Mouse (Mus musculus) CD4-positive helper T cell, adult 2 months (primary cell): ENCODE measurements around the gene Rab40c.

Experiments used
- DNase-seq: peaks from one replicate; pipeline ENCODE4 v3.0.0-alpha.2; 2012; ENCODE audit warnings: low read depth, missing footprints, low spot score

Rab40c gene

DNA sequence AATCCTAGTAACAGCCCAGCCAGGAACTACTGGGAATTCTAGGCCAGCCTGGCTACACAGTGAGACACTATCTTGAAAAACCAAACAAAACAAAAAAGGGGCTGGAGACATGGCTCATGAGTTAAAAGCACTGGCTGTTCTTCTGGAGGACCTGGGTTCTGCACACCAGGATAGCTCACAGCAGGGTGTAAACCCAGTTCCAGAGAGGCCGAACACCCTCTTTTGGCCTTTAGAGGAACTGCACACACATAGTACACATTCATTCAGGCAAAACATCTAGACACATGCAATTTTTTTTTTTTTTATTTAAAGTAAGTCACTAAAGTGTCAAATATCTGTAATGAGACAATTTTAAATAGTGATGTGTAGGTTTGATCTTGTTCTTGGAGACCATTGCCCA, 19.3 kb downstream of the Rab40c start:
- DNase-seq = no peak

DNA sequence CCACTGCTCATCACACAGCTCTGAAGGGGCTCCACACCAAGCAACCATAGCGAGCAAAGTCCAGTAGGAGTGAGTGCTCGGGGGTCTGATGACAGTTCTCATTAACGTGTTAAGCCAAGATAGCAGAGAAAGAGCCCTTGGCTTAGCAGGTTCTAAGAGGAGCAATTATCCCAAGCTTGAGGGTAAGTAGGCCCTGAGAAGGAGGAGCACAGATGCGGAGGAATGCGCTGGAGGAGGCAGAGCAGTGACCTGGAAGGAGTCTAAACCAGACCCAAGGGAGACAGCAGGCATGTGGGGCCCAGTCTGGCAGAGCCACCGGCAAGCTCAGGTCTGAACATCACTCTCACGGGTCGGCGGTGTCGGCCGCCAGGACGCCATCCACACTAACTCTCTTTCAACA, 23.6 kb downstream of the Rab40c start:
- no peak for DNase-seq

DNA sequence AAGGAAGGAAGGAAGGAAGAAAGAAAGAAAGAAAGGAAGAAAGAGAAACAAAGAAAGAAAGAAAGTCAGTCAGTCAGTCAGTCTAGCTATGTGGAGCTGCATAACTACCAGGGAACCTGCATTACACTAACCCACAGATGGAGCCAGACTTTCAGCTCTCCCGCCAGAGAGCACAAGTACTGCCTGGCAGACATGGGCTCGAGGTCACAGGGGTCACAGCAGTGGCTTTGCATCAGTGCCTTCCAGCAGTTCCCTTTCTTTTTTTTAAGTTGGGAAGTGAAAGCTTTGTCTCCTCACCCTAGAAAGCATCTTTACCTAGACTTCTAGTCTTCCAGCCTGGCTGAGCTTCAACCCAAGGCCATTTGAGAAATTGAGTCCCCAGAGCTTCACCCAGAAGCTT, 24.1 kb downstream of the Rab40c start:
- DNase-seq = no peak

DNA sequence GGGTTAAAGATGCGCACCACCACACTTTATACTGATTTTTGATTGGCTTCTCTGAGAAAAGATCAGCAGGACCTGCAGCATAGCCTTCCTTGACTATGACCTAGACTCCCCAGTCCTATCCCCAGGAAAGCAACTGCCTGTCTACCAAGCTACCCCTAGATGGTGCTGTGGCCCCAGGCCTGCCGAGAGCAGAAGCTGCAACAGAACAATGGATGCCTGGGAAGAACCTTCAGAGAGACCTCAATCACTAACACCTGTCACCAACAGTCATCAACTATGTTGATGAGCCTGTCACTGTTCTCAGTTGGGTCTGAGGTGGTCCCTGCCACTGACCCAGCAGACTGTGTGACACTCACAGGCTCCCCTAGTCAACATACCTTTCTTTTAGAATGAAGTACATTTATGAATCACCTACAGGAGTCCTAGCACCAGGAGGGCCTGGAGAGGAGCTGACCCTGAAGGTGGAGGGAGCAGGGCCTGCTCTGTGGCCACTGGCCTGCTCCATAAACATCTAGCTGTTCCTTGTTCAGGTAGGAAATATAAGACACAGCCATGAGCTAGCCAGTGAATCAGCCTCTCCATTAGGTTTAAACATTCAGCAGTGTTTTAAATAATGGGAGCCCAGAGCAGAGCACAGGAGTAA, 25.4 kb downstream of the Rab40c start:
- peak; percentile 72 for DNase-seq

DNA sequence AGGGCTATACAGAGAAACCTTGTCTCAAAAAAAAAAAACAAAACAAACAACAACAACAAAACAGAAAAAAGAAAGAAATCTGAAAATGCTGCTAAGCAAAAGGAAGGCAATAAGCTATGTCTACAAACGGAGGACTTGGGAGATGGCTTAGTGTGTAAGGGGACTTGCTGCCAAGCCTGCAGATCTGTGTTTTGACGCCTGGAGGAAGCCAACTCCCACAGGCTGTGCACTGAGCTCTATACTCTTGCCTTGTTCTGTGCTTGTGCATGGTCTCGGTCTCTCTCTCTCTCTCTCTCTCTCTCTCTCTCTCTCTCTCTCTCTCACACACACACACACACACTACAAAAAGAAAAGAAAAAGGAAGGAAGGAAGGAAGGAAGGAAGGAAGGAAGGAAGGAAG, 30.7 kb downstream of the Rab40c start:
- no peak for DNase-seq

DNA sequence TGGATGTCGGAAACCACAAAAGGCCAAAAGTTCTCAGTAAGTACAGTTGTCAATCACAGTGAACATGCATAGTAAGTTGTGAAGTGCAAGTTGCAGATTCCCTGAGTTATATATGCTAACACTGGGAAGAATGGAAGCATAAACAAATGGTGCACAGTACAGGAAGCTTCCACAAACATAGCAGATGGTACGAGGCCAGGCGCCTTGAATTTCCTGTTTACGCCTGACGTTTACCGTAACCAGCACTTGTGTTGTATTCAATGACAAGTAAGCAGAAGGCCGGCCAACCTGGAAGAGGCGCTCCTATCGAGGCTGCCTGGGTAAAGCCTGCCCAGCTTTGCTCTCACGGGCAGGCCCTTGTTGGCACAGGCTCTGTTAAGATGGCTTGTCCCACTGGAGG, 32.1 kb downstream of the Rab40c start:
- no peak for DNase-seq

DNA sequence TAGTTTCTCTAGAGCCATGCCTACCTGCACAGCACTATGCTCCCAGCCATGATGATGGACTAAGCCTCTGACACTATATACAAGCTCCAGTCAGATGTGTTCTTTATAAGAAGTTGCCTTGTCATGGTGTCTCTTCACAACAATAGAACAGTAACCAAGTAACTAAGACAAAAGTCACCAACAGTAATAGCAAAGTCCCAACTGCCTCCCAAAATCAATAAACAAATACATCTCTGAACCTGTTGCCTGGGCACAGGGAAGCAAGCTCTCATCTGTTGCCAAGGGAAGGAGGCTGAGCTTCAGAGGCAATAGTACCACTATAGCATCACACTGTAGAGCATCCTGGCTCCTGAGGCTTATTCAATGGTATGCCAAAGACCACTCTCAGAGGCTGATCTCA, 32.7 kb downstream of the Rab40c start:
- DNase-seq = no peak

DNA sequence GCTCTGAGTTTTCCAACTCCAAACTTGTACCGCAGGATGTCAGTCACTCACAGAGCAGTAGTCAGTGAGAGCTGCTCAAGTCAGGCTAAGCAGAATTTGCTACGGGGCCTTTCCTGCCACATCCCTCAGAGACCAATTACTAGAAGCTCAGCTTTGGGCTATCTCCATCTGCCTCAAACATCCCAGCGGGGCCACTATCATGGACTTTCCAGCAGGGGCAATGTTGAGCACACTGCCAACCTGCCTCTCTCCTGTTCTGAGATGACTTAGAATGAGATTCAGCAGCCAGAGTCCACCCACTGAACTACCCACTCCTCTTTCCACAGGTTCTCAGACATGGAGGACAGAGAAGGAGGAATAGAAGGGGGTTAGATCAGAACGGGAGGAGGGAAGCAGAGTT, 33.9 kb downstream of the Rab40c start:
- DNase-seq = peak; percentile 36

DNA sequence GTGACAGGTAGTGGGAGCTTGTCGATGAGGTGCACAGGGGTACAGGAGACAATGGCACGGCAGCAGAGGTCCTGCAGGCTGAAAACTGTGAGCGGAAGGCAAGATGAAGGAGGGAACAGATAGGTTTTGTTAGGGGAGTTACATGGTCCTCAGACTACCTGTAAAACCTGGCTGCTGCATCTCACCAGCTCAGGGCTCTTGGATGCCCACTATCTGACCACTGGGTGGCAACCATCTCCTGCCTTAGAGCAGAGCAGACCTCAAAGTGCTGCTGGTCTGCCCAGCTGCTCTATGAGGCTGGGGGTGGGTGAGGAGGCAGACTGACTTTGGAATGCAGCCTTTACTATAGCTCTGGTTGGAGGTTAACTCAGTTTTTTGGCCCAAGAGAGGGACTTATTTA, 35.7 kb downstream of the Rab40c start:
- DNase-seq = no peak

DNA sequence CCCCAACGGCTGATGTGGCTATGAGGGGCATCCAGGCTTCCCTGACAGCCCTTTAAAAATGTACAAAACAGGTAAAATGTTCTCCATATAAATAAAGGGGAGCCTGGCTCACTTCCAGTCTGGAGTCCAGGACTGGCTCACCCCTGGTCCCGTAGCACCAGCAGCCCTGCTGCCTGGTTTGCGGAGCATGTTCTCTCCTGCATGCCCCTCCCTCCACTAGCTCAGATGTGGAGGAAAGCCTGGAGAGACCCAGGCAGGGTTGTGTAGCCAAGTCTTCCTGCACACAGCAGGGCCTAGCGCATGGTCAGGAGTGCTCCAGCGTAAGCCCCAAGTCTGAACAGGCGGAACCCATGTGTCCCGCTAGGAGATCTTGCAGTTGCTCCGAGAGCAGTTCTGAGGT, 36.3 kb downstream of the Rab40c start:
- DNase-seq = no peak

DNA sequence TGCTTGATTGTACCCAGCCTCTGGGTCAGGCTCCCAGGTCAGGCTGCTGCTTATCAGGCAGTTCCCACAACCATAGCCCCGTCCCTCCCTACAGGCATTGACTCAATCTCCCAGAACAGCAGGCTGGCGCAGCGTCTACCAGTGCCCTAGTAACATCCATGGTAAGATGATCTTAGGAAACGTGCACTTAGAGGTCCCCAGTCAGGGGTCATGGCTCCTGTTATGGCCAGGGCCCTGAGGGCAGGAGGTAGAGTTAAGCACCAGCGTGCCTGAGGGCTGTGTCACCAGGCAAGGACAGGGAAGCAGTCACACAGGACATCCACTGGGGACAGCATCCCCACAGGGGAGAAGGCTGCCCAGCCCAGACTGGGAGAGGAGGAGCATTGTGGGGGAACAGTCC, 37.2 kb downstream of the Rab40c start:
- DNase-seq = no peak

DNA sequence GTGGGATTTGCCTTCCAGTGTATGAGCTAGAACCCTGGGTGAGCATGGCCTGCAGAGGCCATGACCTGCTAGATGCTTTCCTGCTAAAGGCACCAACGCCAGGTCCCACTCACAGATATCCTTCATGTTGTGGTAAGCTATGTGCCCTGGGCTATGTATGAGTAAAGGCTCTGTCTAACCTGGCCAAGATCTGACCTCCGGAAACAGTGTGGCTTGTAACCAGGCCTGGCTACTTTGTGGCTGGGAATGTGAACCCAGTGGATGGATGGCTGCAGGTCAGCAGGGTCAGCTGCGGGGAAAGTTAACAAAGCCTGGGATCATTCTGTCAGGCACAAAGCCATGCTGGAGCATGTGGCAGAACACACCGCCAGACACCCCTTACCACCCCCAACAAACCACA, 37.8 kb downstream of the Rab40c start:
- DNase-seq = no peak

DNA sequence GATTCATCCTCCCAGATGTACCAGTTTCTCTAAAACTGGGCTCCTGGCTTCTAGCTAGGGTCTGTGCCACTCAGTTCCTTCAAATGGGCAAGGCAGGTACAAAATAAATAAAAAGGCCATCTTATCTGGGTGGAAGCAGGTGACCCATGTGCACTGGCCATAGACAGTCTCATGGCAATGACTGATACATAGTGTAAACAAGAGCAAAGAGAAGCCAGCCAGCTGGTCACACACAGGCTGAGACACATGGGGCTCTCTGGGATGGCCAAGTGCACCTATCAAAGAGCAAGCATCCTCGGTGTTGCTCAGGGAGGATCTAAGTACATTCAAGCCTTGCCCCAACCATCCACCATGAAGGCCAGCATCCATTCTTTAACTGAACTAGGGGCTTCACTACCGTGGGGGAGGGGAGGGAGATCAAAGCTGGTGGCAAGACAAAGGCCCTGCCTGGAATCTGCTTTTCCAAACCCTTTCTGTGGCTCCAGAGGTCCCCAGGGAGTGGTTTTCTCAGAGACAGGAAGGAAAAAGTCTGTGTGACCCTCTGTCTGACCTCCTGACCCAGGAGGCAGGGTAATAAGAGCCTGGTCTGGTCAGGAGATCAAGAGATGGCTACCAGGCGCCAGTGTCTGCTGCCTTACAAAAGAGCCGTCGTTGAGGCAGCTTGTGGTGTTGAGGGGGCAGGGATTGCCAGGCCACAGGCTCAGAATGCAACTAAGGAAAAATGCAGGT, 38.5 kb downstream of the Rab40c start:
- DNase-seq = no peak

DNA sequence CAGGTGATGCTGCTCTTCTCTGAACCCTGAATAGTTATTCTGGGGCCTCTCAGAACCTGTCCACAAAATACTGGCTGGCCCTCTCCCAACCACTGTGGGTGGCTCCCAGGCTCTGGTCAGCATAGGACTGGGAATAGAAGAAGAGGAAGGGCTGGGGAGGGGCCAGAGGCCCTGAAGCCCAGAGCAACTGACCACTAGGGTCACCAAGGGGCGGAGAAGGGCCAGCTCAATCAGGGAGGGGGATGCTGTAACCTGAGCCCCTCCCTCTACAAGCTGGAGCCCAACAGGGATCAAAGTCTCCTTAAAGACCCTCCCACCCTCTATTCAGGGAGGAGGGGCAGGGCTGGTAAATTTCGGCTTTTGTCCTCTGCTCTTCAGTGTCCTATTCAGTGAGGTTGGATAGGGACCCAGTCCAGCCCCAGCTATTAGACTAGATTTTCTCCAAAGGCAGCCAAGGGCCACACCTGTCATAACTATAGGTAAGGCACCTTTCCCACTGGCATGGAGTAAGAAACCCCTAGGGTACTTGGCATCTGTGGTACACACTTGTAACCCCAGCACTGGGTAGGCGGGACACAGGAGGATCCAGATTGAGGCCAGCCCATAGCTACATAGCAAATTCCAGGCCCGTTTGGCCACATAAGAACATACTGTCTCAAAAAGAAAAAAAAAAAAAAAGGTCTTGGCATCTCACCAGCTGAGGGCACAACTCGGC, 39.2 kb downstream of the Rab40c start, which contains the start of gene Wfikkn1:
Wfikkn1 (minus strand) TSS at position 663 of the 715 bp plus-strand sequence.
- DNase-seq = no peak

DNA sequence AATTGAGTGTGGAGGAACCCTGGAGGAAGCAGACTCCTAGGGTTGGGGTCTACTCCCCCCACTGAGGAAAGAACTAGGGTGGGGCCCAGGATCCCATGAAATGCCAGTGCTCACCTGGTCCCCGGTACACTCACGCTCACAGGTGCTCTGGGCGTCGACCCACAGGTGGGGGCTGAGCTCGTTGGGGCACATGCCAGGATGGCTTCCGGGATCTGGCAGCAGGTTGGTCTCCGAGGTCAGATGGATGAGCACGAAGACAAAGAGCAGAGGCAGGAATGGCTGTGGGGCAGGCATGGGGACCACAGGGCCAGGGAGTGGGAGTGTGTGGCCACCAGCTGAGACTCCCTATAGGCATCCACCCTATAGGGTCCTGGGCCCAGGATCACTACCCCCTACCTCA, 39.8 kb downstream of the Rab40c start:
- no peak for DNase-seq

DNA sequence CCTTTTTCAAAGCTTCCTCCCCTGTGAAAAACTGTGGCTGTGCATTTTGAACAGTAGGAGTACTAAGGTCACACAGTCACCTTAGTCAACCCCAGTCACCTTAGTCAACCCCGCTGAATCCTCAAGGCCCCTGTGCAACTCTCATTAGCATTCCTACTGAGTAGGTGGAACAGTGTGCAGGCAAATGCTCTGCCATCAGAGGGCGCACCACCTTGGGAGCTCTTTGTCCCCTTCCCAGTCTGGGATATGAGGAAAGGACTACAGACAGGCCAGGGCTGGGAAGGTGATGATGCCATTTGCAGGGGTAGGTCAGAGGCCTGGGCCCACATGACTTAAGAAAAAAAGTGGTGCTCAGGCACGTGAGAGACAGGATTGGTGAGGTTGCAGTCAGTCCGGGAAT, 40.3 kb downstream of the Rab40c start:
- no peak for DNase-seq

DNA sequence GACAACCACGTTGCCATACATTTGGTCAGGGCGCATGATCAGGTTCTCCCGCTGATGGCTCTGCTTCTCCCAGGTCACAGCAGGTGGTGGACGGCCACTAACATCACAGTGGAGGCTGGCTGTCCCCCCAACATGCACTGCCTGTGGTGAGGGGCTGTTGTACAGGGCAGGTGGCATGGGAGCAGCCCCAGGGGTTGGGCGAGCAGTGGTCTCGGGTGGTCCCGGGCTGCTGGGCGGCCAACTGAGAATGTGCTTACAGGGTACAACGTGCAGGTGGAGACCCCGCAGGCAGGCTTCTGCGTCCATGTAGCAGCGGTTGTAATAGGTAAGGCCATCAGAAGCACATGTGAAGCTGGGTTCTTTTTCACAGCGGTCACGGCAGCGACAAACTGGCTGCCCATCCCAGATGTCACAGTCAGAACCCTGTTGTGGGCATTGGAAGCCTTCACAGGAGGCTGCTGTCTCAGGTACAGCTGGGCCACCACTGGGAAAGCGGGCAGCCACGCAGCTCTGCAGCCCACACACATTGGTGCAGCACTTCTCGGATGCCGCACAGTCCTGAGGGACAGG, 40.8 kb downstream of the Rab40c start:
- DNase-seq = no peak

DNA sequence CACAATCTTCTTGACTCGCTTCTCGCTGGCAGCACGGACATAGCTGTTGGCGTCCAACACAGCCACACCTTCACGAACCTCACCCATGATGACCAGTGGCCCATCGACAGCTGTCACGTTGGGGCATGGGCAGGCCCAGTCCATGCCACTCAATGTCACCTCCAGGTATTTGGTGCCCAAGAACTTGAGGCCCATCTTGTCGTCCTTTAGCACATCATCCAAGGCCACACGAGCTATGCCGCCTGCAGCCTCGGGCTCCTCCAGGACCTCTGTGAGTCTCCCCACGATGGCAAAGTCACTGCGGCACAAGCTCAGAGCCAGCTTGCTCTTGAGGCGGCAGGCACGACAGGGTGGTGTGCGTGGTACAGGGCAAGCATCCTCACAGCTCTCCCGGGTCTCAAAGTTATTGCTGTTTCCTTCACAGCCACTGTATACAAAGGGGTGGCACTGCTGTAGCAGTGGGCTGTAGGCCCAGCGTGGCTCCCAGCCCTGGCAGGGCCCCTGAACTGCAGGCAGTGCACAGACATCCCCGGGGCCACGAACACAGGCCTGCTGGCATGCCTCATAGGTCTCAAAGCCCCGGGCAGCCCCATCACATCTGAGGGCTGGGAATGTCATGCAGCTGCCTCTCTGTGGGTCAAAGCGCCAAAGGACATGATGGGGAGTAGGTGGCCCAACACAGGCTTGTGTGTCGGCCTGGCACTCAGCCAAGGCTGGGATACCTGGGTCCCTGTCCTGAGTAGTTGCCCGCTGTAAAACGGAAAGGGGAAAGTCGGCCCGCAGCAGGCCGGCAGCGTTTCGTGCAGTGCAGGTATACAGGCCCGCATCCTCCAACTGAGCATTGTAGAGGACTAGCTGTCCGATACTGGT, 41.6 kb downstream of the Rab40c start:
- no peak for DNase-seq

DNA sequence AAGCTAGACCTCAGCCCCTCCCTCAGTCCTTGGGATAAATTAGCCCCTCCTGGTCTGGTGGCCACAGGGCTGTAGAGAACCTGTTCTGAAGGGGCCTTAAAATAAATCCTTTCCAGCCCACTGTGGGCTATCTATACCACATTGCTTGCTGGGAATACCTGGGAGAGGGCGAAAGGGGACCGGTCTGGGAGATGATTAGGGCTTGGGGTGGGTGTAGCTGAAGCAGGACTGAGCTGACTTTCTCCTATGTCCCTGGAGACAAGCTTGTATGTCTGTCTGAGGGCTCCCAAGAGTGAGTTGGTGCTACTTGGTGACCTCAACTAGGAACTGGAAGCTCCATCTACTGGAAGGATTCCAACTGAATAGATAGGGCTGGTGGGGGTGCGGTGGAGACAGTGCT, 42.5 kb downstream of the Rab40c start:
- DNase-seq = no peak

DNA sequence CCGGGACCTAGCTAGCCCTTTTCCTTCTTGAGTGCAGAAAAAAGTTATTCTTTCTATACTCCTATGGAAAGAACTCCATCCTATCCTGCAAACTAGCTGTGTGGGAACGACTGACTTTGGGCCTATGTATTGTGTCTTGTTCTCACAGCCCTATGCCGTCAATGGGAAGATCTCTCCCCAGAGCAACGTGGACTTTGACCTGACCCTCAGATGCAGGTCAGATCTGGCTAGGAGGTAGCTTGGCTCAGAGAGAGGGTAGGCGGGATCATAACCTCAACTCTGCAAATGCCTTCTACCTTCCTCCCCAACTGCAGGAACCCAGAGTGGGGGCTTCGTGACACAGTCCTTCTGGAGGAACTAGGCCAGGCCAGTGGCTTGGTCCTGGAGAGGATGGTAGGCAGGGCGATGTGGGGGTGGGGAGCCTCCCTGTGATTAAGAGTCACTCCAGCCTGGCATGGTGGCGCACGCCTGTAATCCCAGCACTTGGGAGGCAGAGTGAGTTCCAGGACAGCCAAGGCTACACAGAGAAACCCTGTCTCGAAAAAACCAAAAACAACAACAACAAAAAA, 43.1 kb downstream of the Rab40c start:
- DNase-seq = no peak
